Mouse (Mus musculus) brain, embryonic 18.5 days (tissue): Measurements from ENCODE around the gene Card6.

ENCODE experiments used
- DNase-seq: peaks from one replicate; pipeline ENCODE4 v3.0.0-alpha.2; 2012; ENCODE audit warnings: low read depth, low spot score

Gene Card6

GRCm38 (mm10) chr15:5107686-5108654 is at the start of gene Card6:
Gene Card6 (minus strand): TSS chr15:5108539.
- DNase-seq: no peak

- DNase-seq: no peak
These were observed 49.0 kb upstream of the Card6 start for GRCm38 (mm10) chr15:5157386-5157785.

GRCm38 (mm10) chr15:5156355-5156754 is 48.0 kb upstream of the Card6 start:
- DNase-seq: no peak

DNA sequence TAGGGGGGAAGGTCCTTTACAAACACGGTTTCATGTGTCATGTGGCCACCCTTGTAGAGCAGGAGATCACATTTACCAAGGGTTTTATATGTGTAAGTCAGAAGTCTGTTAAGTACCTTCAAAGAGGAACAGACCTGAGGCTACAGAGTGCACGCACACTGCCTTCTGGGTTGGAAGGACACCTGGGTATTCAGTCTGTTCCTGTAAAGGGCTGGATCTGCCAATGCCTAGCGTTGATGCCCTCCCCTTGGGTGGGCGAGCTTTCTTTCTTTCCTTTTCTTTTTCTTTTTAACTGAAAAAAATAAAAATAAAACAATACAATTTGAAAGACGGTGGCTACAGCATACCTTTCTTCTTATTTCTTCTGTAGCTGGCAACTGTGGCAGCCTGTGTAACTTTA is 46.8 kb upstream of the Card6 start:
- no peak for DNase-seq

DNA sequence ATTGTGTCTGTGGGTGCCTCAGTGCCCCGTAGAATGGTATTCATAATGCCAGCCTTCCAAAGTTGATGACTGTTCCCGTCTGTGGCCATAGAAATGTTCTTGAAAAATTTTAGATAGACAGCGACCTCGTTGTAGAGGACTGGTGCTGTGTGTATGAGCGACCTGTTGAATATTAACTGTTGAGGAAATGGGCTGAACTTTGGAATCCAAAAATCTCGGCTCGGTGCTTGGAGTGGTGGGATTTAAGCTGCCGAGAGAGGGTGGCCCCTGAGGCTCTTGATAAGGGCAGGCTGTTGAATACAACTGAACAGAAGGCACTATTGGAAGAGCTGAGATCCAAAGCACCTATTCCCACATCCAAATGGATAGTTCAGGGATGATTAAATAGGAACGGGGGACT is 46.3 kb upstream of the Card6 start:
- no peak for DNase-seq

DNA sequence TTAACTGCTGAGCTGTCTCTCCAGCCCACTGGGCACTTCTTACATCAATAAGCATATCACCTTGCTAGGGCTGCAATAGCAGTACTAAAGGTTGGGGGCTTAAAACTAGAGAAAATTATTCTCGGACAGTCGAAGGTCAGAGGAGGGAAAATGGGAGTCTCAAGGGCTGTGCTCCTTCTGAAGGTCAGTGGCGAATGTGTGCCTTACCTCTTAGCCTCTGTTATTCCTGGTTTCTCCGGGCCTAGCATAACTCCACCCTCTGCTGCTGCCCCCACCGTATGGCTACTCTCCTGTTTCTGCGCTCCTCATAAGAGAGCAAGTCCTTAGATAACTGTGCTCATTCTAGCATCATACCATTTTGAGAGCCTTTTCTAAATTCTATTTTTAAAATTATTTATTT is 43.8 kb upstream of the Card6 start:
- DNase-seq: no peak

GRCm38 (mm10) chr15:5149187-5149586 is 40.8 kb upstream of the Card6 start:
- DNase-seq: no peak

- no peak for DNase-seq
These were observed 37.0 kb upstream of the Card6 start for GRCm38 (mm10) chr15:5145196-5145945.

DNA sequence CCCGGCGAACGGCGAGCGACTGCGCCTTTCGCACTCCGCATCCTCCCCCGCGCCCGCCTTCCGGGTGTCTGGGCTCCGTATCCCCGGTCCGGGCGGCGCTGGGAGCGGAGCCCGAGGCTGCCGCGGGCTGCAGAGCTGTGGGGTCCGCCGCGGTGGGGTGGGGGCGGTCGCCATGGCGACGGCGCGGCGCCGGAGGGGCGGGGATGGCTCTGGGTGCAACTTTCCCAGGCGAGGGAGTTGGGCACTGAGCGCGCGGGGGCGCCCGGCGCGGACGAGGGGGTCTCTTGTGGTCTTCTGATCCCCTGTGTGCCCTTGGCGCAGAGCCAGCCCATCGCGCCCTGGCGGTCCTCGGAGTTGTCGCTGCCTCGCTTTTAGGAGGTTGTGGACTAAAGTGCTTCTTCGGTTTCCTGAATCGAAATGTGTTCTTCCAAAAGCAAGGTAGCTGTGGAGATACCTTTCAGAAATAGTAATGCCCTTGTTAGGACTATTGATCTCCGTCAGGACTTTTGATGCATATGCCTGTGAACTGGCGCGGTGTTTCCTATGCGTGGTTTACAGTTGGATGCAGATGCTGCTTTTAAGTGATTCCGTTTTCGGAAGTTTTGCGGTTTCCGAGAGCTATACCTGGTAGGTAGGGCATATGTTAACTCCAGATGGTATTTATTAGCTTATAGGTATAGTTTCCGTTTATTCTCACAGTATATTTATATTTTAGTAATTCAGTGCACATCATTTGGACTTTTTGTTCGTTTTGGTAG is 35.9 kb upstream of the Card6 start:
- DNase-seq: peak; percentile 34

- peak; percentile 45 for DNase-seq
These were observed 35.2 kb upstream of the Card6 start, which contains the start of gene Prkaa1 for GRCm38 (mm10) chr15:5143361-5144020. Gene Prkaa1 (plus strand): TSS chr15:5143861.

- DNase-seq: no peak
These were observed 34.4 kb upstream of the Card6 start for GRCm38 (mm10) chr15:5142714-5143113.

DNA sequence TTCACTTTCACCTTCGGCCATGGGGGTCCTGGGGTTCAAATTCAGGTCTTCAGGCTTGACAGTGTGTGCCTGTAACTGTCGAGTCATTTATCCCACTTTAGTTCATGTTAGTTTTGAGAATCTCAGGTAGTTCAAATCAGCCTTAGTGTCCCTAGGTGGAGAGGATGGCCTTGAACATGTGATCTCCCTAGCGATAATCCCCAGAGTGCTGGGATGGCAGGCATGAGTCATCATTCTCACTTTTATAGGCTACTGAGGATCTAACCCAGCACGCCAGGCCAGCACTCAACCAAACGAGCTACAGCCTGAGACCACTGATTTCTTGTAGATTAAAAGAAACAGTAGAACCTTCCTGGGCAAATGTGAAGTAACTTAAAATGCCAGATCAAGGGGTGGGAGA is 33.7 kb upstream of the Card6 start:
- DNase-seq: no peak

GRCm38 (mm10) chr15:5140357-5140756 is 32.0 kb upstream of the Card6 start:
- no peak for DNase-seq

DNA sequence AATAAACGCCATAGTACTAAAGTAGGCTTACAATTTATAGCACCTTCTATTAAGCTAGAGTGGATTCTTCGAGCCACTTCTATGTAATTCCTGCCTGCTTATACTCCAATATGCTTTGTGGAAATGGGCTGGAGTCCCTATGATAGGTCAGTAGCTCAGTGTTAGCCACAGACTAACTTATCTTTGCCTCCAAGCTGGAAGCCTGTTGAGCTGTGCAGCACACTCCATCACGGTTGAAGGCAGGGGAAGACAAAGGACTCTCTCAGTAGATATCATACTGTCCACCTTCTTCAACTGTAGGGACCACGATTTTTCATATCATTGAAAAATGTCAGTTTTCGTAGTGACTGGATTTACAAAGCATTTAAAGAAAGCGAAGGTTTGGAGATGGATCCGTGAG is 31.5 kb upstream of the Card6 start:
- DNase-seq: no peak

- no peak for DNase-seq
These were observed 31.0 kb upstream of the Card6 start for GRCm38 (mm10) chr15:5139366-5139765.

- DNase-seq: no peak
These were observed 29.9 kb upstream of the Card6 start for GRCm38 (mm10) chr15:5138021-5138856.

DNA sequence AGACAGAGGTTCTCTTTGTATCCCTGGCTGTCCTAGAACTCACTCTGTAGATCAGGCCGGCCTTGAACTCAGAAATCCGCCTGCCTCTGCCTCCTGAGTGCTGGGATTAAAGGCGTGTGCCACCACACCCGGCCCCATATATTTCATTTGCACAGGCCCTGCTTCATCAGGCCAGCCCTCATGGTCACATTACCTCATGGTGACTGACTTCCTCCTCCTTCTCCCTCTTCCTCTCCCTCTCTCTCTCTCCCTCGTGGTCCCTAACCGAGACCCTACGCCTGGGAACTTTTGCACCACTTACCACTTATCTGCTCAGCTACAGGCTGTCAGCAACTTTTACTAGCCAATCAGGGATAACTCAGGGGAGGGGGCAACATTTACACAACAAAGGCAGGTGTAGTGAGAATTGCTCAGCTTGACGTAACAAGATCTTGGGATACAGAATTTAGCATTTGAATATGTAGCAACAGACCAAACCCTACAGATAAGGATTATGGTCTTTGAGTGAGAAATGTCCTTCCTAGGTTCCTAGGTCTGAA is 26.7 kb upstream of the Card6 start:
- no peak for DNase-seq

- no peak for DNase-seq
These were observed 25.8 kb upstream of the Card6 start for GRCm38 (mm10) chr15:5134179-5134578.

DNA sequence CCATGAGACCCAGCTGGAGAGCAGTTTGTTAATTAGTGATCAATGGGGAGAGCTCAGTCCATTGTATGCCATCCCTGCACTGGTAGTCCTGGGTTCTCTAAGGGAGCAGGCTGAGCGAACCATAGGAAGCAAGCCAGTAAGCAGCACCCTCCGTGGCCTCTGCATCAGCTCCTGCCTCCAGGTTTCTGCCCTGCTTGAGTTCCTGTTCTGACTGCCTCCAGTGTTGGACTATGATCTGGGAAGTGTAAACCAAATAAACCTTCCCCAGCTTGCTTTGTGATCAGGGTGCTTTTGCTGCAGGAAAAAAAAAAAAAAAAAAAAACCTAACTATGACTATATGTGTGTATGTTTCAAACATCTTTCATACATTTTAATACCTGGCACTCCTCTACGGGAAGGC is 25.0 kb upstream of the Card6 start:
- DNase-seq: no peak
